Mouse (Mus musculus) frontal cortex, adult 2 months (tissue): ENCODE results near the gene Sh2d4b. TPM values are rescaled to one million over a fixed set of nuclear protein-coding genes. Genes with fewer than 3 reads are reported as not detected.

ENCODE experiments used
- DNase-seq, 2 experiments: peaks; one replicate each; pipeline ENCODE4 v3.0.0; 2022; ENCODE audit warnings: low spot score in 1 of 2; ENCODE audit errors: extremely low spot score in 1 of 2
- polyA plus RNA-seq: library from polyadenylated mRNA; depleted of rRNA; stranded (reverse); fragments of >200 nt; gene quantifications from 2 replicates; pipeline ENCODE4 v1.2.3, GENCODE M21; 2012; rRNA removed

Gene Sh2d4b
- 1.1 and 1.3 TPM in 2 replicates for polyA plus RNA-seq

DNA sequence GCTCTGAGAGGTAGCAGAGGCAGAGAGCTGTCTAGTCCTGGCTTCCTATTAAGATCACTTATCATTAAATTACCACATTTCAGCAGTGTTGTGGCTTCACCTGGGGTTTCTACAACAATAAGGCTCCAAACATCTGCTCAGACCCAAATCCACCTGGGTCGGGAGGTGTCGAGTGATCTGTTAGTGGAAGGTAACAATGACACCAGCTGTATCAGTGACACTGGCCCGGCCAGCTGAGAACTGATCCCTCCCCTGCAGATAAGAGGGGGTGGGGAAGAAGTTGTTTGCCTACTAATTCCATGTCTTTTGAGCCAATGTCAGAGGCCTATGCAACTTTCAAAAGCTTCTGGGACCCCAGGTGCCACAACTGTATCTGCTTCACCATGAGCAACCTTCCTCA lies at the start of gene Sh2d4b:
Gene Sh2d4b, minus strand, starts transcription at position 71 of the 400 bp plus-strand sequence.
- DNase-seq, result no peak

DNA sequence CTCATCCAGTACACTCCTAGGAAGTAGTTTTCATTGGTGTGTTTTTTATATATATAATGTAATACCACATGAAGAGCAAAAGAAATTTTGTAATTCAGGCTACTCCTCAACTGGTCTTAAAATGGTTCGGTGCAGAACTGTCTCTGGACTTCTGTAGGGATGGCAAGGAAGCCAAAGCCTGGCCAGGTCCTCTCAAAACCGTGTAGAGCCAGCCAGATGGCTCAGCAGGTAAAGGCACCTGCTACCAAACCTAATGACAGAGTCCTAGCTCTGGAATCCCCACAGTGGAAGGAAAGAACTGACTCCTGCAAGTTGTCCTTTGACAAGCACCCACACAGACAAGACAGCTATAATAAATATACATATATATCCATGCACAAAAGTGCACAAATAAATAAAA lies 49.4 kb upstream of the Sh2d4b start:
- DNase-seq, result no peak

DNA sequence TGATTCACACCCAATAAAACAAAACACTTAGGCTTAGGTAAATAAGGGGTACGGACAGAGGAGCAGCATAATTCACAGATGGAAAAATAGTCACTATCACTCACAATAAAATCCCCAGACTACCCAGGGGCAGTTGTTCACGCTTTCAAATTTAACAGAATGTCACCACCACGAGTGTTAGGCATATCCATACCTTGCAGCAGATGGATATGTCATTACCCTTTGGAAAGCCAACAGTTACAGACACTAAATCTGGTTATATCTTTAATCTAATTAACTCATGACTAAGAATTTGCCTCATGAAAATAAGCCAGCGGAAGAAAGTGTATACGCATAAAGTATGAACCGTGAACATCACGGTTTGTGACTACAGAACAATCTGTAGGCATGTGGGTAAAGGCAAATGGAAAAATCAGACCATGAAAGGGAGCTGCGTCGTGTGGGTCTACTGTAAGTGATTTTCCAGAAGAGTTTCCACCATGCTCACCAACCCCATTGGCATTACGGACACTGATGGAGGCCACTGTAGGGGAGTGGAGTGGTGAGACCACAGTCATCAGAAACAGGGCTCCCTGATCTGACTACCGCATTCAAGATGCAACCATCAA lies 45.4 kb upstream of the Sh2d4b start:
- DNase-seq, result no peak

DNA sequence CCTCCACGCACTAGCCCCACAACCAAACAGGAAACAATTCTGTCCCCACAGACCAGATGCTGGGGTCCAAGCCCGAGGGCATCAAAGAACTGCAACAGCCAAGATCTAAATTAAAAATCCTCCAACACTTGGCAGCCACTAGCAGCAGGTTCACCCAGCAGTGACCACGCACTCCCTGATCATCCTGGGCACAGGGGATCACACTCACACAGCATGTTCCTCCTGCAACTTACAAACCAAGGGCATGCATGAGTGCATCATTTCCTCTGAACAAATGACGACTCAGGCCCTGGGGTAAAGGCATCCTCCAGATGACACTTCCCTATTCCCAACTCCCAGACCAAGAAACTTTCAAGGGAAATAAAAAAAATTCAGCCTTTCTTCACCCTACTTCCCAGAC lies 44.0 kb upstream of the Sh2d4b start:
- no peak for DNase-seq

DNA sequence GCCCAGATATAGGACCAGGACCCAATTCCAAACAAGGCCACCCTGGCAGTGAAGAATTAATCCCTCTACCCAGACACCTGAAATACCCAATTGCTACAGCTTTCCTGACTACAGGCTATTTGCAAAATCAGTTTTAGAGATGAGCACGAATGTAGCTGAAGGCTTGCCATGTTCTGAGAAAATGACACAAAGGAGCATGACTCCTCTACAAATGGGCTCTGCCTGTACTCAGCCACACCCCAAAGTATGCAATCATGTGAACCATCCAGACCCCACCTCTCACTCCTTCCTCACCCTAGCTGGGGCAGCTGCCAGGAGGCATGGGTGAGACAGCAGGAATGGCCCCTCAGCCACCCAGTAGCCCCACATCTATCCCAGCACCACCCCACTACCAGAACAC lies 42.4 kb upstream of the Sh2d4b start:
- DNase-seq, result no peak

DNA sequence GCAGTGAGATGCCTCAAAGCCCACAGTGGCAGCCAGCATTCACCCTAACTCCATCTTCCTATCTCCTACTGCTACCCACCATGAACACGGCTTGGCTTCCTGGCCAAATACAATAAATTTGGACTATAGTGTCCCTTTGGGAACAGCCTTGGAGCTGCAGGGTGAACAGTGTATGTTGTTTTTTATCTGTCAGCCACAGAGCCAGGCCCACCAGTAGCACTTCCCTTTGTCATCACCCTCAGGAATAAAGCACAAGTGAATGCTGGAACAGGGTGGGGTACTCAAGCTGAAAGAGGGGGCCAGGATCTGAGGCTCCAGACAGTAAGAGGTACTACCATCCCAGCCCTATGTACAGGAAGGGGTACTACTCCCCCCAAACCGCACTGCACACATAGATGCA lies 42.0 kb upstream of the Sh2d4b start:
- DNase-seq, result no peak

DNA sequence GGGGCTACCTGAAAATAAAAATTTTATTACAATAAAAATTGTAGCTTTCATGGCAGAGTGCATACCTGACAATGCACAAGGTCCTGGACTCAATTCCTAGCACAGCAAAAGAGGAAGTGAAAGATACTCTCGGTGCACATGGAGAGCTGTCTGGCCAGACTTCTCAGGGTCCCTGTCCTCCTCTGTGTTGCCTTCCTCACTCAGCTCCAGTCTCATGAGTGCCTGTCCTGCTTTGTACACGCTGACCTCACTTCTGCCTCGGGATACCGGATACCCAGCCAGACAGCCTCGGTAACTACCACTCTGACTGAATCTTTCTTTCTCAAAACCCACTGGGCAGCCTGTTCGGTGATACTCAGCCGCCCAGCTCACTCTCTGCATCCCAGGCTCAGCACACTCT lies 40.3 kb upstream of the Sh2d4b start:
- no peak for DNase-seq

DNA sequence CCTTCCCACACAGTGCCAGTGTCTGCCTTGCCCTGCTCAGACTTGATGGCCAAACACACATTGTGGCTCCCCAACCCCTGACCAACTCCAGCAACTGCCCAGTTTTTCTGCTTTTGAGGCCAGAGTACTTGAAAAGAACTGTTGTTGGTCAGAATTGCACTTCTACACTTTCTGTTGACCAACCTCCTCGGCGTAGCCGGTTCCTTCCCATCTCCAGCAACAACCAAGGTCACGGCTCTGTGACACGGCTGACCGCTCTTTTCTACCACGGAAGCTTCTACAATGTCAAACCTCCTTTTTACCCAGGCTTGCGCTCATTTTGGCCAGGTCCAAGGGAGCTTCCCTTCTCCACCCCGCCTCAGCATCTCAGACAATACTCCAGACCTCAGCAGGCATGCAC lies 39.2 kb upstream of the Sh2d4b start:
- no peak for DNase-seq

DNA sequence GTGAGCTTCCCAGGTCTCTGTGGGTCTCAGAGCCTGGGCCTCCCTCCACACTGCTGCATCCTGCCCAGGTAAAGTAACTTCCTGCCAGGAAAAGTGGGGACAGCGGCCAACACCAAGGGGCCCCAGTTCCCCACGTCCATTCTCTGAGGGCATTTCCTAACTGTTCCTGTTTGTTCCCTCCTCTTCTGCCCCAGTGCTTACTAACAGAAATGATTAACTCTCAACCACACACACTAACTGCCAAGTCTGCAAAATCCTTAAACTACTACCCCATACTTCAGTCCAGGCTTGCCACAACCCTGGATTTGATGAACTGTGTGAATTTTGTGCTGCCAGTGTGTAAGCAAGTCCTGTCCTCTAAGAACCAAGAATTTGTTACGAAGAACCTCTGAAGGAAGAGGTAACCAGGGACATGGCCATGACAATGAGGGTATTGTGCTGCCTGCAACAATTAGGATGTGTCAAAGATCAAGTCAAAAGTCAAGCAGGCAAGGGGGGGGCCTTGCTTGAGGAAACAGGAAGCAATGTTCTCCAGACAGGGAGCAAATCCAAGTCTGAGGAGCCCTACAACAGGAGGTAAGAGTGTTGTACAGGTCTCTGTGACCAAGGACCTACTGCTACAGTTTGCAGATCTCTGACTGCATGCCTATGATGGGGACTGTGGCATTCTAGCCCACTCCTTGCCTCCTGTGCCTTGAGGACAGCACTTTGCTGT lies 38.2 kb upstream of the Sh2d4b start:
- no peak for DNase-seq

DNA sequence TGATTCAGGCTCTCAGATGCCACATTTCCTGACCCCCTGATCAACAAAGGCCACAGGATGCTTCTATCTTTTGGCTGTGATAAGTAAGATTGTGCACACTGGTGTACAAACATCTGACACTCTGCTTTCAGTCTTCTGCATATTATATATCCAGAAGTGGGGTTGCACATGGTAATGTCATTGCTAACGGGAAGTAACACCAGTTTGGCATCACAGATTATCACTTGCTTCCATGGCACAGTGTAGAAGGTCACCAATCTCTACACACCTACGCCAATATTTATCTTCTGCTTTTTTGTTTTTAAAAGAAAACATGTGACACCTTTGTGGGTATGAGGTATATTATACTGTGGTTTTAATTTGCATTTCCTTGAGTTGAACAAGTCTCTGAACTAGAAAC lies 36.9 kb upstream of the Sh2d4b start:
- DNase-seq, result no peak

DNA sequence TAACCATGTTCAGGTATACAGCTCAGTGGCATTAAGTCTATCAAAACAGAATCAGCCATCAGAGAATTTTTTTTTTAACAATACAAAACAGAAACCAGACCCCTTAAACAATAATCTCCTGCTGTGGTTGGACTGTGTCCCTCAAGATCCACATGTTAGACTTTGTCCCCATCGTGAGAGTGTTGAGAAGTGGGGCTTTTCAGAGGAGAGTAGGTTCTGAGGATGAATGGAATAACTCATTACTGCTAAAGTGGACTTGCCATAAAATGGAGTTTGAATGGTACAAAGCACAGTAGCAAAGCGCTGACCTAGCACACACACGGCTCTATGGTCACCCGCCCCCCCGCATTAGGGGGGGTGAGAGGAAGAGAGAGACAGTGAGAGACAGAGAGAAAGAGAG lies 35.8 kb upstream of the Sh2d4b start:
- DNase-seq, result no peak

DNA sequence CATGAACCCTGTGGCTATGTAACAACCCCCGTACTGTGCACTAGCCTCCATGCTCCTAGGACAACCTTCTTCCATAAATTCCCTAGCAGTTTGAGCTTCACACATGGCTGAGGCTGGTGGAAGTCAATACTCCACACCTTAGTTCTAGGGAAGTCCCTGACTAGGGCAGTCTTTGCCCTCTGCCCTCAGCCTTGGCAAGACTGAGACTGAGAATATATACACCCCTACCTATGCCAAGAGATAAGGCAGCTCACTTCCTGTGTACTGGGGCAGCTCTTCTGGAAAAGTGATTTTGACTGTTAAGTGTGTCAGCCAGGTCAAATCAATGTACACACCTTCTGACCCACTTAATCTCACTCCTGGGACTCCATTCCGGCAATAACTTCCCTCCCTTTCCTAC lies 34.0 kb upstream of the Sh2d4b start:
- DNase-seq, result no peak

DNA sequence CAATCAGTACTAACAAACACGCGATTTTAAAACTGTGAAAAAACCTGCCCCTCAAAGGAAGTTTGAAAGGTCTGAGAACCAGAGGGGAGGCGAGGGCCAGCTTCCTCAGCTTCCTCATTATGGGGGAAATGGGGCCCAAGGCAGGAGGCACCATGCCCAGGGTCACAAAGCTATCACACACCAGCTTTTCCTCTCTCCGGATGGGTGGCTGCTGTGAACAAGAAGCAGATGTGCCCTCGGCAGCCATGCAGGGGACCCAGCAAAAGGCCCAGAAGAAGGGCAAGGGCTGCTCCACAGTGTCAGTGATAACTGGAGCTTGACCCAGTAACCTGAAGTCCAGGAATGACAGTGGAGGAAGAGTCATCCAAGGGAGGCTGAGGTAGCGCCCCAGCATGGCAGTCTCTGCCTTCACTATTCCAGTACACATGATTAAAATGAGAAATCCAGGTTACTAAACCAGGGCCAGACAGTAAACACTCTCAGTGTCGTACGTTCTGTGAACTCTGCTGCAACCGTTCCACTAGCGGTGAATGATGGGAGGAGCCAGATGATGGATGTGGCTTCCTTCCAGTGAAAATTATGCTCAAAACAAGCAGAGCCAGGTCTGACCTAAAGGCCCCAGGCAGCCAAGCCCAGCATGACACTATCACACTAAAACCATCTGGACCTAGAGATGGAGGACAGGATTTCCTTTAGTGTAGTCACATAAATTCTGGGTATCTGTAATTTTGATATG lies 31.5 kb upstream of the Sh2d4b start:
- no peak for DNase-seq

DNA sequence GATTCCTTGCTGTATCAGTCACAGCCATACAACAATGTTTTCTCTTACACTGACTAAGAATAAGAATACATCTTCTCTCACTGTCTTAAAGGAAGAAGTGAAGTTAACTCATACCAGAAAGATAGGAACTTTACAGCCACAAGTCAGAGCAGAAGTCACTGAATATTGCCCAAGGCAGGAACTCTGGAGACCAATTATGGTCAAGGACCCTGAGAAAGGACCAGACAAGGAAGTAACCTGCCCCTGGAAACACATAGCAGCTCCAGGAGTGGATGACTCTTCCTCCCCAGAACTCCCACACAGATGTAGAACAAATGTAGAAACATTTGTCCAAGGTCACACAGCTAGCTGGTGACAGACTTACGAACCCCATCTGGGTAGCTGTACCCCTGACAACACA lies 28.2 kb upstream of the Sh2d4b start:
- DNase-seq, result no peak

DNA sequence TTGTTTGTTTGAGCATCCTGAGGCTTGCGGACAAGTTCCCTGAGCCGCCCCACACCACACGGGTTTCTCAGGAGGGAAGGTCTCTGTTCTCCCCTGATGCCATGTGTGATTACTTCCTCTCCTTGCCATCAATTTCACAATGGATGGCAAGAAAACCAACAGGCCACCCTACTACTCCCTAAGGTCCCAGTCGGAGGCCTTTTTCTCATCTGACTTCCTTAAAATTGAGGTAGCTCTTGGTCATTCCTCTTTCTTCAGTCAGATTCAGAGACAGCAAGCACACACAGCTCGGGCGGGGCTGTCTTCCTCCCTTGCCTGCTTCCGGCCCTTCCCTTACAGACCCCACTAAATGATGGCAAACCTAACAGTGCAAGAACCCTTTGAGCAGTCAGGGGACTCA lies 26.5 kb upstream of the Sh2d4b start:
- DNase-seq, result no peak

DNA sequence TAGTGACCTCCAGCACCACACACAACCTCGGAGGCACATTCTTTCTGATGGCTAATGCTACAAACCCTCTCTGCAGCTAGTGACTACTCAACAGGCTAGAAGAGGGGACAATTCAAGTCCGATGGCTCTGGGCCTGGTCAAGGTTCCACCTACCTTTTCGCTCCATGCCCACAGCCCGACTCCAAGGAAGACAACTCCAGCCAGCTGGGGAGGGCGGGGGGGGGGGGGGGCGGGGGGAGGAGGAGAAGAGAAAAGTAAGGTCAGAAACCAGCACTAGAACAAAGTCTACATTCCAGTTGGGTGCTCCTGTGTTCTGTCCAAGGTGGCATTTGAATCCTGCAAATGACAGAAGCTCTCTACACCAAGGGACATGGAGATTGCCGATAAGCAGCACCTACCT lies 25.4 kb upstream of the Sh2d4b start:
- no peak for DNase-seq

DNA sequence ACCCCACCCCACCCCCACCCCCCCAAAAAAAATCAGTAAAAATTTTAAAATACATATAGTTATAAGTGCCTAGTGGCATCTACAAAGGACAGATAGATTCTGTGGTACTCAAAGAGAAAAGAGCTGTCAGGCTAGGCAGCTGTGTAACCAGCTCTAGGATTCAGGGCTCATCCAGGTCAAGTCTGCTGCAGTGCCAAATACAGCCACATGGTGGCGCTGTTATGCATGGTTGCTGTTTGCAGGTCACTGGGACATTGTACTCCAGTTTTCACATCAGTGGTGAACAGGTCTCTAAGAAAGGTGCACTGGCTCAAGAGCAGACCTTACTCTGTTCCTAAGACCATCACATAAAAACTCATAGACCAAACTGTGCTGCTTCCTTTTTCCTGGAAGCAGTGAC lies 24.6 kb upstream of the Sh2d4b start:
- DNase-seq, result peak; percentile 86 to 98

DNA sequence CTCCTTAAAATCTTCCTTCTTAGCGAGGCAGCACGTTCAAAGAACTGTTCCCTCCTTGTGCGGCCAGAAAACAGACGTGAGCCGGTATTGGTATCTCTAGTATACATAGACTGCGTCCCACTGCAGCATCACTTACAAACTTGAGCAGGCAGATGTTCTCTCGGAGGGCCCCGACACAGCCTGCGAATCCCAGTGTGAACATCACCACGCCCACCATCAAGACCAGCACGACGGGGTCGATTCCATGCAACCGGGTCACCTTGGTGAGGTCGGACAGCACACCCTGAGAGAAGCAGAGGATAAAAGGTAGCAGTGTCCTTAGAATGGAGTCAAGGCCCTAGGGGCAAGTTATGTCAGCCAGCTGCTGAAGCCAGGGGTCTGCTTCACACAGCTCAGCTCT lies 23.6 kb upstream of the Sh2d4b start:
- DNase-seq, result no peak

DNA sequence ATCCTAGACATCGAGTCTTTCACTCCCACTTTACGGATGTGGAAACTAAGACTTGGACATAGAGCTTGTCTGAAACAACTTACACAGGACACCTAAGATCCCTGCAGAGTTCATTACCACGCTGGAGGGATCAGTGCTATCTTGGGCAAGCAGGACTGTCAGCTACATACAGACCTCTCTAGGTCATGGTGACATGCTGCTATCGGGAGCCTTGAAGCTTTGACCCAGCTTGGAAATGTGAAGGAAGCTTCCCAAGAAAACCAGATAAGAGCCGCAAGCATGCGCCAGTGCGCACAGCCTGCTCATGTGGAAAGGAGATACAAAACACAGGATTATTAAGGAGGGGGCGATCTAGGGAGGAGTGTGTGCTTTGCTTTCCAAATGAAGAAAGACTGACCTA lies 22.8 kb upstream of the Sh2d4b start:
- no peak for DNase-seq

DNA sequence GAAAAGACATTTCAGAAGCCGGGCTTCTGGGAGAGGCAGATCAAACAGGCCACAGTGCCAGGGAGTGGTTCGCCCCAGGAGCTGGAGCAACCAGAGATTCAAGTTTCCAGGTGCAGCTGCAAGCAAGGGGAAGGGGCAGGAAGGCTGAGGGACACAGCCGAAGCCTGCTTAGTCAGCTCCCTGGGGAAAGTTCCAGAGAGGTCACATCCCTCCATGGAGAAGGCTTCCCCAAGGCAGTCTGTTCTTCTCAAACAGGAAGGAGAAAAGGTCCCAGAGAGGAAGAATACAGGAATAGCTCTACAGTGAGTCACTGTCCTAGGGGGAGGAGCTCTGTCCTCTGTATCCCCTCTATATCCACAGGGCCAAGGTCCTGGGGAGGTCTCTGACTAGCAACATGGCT lies 21.6 kb upstream of the Sh2d4b start:
- no peak for DNase-seq

DNA sequence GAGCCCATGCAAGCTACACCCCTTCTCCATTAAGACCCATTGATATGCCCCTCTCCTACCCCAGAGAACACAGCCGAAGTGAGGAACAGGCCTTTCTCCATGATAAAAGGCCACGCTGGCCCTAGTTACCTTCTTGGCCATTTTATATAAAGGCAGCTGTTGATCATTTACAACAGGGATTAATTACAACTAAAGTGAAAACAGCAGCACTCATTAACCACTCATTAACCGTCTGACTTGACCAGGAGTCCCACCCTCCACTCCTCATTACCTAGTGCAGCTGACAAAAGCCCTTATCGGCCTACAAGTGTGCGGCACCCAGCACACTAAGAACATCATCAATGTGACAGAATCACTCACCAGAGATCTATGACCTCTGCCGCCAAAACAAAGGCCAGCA lies 20.6 kb upstream of the Sh2d4b start:
- DNase-seq, result no peak

DNA sequence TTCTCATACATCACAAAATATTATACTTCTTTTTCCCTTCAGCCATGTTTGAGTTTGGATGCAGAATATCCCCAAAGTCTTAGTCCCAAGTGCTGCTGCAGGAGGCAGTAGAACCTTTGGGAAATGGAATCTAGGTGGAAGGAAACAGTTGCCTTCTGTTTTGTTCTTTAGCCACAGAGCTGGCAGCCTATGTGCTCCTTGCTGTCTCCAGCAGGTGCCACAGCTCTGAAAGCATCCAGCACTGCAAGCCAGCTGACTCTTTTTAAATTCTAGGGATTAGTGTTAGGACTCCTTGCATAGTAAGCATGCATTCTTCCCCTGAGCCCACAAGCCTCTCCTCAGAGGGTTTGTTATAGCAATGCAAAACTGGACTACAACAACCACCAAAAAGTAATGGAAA lies 18.5 kb upstream of the Sh2d4b start:
- no peak for DNase-seq
